Mouse (Mus musculus): ENCODE data around the gene Coq10b.

Gene Coq10b

DNA sequence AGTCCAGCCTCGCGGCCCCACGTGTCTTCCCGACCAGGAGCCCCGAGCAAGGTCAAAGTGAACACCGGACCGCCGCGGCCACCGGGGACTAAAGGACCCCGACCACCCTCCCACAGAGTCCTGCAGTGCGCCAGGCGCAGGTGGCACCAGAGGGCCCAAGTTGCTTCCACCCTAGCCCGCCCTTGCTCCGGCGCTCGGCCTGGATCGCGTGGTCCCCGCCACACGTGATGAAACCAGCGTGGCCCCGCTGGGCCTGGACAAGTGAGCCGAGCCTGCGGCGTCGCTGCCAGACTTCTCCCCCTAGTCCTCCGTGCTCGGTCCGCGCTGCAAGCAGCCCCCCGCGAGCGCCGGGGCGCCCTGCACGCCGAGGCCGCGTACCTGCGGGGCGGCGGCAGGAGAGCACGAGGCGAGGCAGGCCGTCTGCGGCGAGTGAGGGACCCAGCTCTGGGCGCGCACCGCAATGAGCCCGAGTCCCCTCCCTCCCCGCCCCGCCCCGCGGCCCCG, 34.9 kb downstream of the Coq10b start:
- no peak for TF ChIP-seq GATA4 (IDR thresholded peaks at IDR 0.05; ENCODE audit: insufficient replicate concordance, low read length)

DNA sequence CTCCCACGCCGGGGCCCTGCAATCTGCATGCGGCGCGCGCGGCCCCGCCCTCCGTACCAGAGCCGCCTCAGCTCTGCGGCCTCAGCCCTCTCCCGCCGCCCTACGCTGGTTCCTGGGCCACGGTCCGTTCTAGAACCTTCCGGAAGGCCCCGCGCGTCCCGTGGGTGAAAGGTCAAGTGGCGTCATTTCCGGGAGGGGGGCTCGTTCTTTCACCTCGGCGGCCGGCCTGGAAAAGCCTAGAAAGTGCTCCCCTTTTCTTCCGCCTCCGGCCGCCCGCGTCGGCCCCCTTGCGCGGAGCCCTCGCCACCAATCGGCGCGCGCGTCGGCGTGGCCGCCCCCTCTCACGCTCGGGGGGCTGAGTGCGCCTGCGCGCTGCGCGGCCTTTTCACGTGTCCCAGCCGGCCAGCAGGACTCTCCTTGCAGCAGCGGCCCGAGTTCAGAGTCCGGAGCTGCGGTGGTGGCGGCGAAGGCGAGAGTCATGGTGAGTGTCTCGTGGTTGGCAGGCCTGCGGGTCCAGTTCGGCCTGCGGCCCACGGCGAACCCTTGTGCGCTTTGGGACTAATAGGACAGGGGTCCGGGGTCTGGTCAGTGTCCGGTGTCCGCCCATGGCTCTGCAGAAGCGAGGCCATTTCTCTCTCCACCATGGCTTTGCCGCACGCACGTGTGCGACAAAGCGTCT, 35.5 kb downstream of the Coq10b start, which contains the start of the genes Hspe1 and Hspd1:
Hspe1 (plus strand) TSS at position 201 of the 679 bp plus-strand sequence.
Hspd1 (minus strand) TSS at position 312 of the 679 bp plus-strand sequence.
- no peak; the same call in 1 of the 2 replicates for TF ChIP-seq GATA4 (IDR thresholded peaks at IDR 0.05; ENCODE audit: insufficient replicate concordance, low read length)

DNA sequence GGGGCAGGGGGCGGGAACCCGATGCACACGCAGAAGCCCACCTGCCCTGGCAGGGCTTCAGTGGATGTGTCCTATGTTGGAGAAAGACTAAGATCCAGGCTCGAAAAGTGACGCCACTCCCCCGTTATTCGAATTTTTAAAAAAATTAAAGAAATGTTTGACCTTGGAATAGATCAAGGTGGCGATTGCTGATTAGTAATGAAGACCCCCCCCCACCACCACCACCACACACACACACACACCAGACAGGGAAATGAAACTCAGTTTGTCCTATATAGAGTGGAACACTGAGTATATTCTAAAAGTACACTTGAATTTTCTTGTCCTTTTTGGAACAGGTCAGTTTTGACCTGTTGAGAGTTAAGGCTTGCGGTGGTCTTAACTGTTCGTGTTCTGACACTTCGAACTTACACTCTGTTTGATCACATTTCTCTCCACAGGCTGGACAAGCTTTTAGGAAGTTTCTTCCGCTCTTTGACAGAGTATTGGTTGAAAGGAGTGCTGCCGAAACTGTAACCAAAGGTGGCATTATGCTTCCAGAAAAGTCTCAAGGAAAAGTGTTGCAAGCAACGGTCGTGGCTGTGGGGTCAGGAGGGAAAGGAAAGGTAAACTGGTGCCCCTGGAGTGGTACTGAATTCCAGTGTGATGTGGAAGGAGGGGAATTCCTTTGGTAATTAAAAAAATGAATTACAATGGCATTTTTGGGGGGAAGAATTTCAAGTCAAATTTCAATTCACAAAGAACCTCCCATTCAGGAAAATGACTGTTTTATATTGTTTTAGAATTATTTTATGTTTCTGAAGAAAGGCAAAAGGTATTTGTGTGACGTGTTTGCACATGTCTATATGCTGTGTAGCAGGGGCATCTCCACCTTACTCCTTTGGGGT, 36.3 kb downstream of the Coq10b start:
- TF ChIP-seq GATA4 (IDR thresholded peaks at IDR 0.05; ENCODE audit: insufficient replicate concordance, low read length): no peak

DNA sequence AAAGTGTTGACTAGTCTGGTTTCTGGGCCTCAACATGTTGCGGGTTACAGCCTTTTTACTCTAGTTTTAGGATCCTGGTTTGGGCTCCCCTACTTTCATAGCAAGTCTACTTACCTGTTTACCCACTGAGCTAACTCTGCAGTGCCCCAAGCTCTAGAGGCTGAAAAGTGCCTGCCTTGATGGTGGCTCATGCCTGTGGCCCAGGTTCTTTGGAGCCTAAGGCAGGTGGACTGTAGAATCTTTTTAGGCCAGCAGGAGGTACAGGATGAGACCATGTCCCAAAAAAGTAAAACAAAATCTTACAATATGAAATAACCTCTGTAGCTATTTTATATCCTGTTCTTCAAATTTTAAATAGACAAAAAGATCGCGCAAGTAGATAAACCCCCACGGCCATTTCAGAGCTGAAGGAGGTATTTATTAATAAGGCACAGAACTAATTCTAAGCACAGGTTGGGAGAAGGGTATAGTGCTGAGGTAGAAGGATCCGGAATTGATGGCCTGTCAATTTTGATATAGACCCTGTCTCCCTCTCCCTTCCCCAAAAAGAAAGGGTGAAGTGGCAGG, 37.0 kb downstream of the Coq10b start:
- TF ChIP-seq GATA4 (IDR thresholded peaks at IDR 0.05; ENCODE audit: insufficient replicate concordance, low read length): no peak

DNA sequence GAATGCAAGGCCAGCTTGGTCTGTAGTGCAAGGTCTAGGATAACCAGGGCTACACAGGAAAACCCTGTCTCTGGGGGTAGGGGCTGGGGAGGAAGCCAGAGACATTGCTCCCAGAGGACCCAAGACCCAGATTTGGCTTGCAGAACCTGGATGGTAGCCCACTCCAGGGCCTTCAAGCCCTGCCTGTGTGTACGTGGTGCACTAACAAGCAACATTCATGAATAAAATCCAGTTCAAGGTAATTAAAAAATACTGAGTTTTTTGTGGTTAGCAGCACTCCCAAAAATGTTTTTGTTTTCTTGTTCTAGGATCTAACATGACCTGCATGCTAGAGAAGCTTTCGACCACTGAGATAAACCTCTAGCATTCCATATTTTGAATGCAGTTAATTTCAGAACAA, 39.5 kb downstream of the Coq10b start:
- TF ChIP-seq GATA4 (IDR thresholded peaks at IDR 0.05; ENCODE audit: insufficient replicate concordance, low read length): no peak

DNA sequence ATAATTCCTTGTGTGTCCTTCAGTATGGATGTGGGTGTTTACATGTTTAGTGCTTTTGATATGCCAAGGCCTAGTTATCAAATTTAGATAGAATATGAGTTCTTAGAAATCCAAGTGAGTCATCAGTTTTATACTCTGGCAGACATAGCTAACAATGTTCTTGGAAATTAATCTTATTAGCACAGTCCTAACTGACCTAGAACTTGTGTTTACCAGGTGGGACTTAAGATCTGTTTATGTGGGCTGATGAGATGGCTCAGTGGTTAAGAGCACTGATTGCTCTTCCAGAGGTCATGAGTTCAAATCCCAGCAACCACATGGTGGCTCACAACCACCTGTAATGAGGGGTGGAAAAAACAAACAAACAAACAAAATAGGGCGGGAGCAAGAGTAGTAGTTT, 39.9 kb downstream of the Coq10b start:
- TF ChIP-seq GATA4 (IDR thresholded peaks at IDR 0.05; ENCODE audit: insufficient replicate concordance, low read length): no peak

DNA sequence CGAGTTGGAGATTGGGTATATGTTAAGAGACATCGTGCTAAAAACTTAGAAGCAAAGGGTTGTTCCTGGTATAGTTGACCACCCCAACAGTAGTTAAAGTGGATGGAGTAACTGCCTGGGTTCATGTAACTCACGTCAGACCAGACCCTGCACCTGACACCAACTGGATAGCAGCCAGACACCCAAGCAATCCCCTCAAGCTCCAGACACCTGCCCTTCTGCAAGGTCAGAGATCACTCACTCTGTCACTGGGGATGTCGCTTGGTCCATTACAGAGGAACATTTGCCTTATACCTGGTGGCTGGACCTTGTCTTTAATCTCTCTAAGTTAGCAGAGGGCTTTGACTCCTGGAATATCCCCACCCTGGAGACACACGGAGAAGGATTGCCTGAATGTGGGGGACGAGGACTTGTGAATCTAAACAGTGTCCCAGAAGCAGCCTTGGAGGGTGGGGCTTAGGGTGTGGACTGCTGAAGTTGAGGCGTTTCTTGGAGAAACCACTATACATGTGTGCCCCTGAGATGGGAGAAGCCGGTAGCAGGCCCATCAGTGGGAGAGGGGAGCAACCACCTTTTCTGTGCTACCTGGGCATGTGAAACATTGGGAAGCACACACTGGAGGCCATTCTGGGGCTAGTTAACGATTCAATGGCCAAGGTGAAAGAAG, 54.5 kb downstream of the Coq10b start:
- no peak for TF ChIP-seq GATA4 (IDR thresholded peaks at IDR 0.05; ENCODE audit: insufficient replicate concordance, low read length)

DNA sequence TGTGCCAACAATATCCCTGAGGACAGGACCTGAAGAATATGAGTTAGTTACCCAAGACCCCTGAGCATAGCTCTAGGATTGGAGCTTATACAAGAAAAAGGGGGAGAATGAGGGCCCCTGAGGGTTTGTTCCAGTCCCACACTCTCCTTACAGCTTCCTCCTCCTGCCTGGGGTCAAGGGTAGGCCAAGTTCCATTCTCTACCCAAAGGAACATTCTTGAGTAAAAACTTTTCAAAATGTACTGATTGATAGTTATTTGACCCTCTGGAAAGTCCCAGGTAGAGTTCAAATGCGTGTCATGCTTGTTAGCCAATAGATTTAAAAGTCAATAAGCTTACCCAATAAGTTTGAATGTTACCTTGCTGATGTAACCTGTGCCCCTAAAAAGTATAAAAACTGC, 55.1 kb downstream of the Coq10b start:
- no peak for TF ChIP-seq GATA4 (IDR thresholded peaks at IDR 0.05; ENCODE audit: insufficient replicate concordance, low read length)

DNA sequence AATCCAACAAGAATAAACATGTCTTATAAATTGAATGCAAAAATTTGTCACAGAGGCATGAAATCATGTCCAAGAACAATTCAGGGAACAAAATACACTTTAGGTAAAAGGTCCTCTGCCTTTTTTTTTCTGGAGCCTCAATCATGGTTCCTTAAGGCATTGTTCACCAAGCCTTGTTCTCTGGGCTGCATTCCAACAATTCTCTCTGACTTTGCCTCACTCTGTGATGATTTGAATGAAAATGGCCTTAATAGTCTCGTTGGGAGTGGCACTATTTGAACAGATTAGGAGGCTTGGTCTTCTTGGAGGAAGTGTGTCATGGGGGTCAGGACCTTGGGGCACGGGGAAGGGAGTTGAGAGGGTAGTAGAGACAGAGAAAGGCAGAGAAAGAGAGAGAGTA, 55.9 kb downstream of the Coq10b start:
- TF ChIP-seq GATA4 (IDR thresholded peaks at IDR 0.05; ENCODE audit: insufficient replicate concordance, low read length): no peak

DNA sequence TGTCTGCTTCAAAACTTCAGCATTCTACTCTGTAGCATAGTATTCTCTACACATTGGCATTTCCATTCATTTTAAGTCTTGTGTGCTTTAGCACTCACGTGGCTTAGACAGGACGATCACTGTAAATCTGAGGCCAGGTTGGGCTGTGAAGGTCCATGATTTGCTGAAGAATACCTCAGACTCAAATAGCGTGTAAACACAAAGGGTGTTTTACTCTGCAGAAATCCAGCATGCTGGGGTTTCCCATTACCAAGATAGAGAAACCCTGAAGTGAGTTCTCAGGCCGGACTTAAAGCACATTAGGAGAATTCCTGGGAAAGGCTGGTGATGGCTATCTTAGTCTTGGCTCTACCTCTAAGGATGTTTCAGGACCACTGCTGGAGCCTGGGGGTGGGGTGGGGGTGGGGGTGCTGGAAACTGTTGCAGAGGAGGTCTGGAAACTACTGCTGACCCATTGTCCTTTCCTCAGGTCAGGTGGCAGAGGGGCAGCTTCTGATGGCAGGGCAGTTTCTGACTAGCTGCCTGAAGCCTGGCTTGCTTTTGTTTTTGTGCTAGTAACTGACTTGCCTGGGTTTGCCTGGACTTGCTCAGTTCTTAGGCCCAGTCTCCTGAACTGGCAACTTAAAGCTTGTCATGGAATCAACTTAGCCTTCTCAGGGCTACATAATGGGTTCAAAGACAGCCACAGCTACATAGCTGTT, 56.6 kb downstream of the Coq10b start:
- no peak for TF ChIP-seq GATA4 (IDR thresholded peaks at IDR 0.05; ENCODE audit: insufficient replicate concordance, low read length)

Data from liver, adult (tissue).